Mouse (Mus musculus) MN1 (cell line): Measurements from ENCODE around the gene Extl2.
A peak's percentile ranks its signal among the peaks of the same experiment; 100 is the strongest.

Experiments used
- DNase-seq: peaks from one replicate; pipeline ENCODE4 v3.0.0-alpha.2; 2016; ENCODE audit warnings: low spot score

Extl2 gene

DNA sequence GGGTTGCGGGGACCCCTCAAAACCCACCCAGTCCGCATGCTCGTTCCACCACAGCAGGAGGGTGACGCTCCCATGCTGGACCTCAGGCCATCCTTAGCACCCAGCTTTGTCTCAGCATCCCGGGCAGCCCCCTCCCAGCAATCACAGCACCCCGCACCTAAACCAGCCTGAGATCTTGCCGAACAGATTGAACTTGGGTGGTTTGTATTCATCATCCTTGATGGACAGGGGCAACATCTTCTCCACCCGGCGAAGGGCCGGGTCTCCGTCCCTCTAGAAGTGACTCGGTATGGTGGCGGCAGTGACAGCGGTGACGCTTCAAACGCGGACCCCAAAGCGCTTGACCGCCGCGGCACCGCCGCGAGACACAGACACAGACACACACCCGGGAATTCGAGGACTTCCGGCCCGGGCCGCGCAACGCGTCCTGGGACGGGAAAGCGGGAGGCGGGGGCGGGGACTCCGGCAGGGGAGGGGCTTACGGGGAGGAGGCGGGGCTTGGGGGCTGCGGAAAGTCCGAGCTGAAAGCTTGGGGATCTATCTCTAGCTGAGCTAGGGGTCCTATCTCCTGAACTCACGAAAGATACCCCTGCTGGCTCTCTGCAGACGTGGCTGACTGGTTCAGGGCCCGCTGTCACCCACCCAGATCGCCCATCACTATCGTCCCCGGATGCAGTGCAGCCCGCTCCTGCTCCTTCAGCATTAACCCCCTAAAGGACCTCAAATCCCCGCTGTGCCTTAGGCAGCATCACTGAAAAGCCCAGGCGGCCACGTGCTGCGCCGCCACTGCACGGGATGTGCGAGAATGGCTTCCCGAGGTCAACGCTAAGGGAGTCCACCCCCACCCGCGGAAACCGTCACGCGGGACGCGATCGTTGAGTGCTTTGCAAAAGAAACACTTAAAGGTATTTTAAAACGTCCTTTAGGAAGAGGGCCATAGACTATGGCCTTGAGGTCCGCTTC lies at the start of gene Extl2, which contains the start of gene Slc30a7:
TSS of gene Extl2 (plus strand) at position 485 of the 963 bp plus-strand sequence.
TSS of gene Slc30a7 (minus strand) at position 429 of the 963 bp plus-strand sequence.
- peak; percentile 84 for DNase-seq

DNA sequence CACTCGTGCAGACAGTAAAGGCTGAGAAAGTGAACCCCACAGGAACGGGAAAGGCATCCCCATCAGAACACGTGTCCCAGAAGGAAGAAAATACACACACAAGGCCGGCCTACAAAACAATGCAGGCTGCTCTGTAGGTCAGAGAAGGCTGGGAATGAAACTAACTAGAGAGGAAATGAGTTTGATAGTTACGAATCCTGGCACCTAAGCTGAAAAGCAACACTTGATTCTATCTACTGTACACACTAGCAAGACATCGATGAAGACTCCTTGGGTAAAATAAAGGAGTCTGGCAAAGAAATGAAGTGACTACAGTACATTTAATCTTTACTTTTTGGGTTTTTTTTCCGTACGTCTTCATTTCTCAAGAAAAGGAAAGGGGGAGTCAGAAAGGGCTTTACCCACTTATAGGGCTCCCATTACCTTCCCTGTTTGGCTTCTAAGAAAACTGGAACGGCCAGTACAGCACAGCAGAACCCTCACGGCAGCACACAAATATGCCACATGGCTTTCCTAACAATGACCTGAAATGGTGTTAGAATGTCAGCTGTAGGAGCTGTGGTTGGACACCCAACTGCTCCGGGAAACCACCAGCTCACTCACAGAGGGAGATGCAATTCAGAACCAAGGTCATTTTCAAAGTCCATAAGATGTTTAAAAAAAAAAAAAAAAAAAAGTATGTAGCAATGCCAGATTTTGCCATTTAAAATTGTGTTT lies 45.8 kb upstream of the Extl2 start:
- DNase-seq, result no peak

DNA sequence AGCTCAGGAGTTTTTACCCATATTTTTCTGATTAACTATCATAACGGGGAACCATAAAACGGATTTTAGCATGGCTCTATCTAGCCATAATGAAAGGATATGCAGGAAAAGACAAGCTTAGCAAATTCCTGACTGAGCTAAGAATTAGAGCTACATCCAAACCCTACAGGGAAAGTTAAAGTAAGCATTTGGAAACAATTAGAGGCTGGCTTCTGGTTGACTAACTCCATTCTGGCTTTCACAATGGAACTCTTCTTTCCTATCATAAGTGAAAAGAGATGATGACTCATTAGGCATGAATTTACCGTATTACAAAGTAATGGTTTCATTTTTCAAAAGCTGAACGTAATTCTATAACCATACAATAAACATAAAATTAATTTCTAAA lies 45.2 kb upstream of the Extl2 start:
- no peak for DNase-seq

DNA sequence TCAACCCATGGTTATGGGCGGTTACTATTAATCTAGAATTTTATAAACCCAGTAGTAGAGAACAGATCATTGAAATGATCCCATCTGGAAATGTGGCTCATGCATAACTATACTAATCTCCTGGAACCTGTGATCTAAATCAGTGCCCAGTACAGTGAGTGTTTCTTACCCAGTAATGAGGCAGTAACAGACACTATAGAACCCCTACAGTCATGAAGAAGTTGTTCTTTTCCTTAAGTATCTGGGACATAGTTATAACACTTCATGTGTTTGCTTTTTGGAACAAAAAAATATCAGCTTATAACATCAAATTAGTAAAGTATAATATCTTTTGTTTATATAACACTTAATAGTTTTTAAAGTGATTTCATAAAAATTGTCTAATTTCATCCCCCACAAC lies 43.7 kb upstream of the Extl2 start:
- no peak for DNase-seq

DNA sequence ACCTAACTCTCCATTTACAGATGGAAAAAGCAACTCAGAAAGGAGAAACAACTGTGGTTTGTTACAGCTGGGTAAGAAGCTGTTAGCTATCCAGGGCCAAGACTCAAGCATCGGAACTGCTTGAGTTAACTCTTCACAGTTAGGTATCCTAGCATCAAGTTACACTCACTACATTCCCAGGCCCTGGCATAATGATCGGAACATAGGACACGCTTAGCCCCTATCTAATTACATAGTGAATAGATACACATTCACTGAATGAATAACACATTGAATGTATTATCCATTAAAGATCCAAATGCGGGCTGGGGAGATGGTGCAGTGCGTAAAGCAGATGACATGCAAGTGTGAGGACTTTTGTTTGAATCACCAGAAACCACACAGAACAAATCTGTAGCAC lies 43.2 kb upstream of the Extl2 start:
- no peak for DNase-seq

DNA sequence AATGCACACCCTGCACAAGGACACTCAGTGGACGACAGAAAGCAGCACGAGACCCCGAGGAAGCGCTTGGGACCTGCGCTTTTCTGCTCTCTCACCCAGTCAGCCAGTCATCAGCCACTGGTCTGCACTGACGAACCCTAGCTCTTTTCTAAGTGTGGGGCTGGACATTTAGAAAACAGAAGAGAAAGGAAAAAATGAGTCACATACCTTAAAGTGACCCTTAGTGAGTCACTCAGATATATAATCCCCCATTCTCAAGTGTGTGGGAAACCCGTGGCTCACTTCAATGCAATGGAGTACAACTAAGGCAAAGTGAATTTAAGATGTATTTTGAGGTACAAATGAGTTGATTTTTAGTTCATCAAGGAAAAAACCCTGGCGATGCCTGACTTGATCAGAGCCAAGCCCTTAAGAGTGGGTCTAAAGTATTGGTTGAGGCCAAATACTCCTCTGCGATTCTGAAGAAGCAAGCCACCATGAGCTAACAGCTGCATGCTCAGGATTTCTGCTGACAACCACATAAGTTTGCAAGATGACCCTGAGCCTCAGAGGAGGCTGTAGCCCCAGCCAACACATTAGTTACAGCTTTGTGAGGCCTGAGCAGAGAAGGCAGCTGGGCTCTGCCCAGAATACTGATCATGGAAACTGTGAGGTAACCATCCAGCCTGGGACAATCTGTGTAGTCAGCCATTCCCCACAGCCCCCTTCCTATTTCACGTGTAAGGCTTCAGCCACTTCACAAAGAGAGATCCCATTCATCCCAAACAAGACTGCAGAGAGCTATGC lies 38.3 kb upstream of the Extl2 start:
- DNase-seq, result no peak

DNA sequence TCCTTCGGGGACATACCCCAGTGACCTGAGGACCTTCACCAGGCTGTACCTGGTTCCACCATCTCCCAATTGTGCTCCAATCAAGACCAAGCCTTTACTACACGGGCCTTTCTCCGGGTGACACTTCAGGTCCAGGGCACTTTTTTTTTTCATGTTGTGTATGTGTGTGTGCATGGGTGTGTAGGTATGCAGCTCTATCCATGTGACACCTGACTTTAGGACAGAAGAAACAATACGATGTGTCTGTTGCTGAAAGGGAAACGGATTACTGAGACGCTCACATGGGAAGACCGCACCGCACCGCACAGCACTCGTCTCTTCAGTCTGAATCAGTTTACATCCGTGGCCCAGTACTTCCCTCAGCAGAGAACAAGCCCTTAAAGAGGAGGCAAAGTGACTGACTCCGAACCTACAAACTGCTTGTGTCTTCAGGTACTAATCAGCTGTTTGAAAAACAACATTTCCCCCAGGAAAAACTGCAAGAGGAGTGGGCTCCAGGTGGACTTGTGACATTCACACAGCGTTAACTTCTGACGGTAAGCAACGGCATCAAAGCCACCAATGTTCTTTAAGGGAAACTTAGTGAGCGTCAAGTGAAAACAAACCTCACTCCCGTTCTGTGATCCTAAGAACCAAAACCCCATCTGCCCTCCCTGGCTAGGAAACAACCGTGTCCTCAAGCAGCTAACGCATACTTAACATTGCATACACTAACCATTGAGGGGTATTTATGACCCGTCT lies 36.0 kb upstream of the Extl2 start:
- DNase-seq, result no peak

DNA sequence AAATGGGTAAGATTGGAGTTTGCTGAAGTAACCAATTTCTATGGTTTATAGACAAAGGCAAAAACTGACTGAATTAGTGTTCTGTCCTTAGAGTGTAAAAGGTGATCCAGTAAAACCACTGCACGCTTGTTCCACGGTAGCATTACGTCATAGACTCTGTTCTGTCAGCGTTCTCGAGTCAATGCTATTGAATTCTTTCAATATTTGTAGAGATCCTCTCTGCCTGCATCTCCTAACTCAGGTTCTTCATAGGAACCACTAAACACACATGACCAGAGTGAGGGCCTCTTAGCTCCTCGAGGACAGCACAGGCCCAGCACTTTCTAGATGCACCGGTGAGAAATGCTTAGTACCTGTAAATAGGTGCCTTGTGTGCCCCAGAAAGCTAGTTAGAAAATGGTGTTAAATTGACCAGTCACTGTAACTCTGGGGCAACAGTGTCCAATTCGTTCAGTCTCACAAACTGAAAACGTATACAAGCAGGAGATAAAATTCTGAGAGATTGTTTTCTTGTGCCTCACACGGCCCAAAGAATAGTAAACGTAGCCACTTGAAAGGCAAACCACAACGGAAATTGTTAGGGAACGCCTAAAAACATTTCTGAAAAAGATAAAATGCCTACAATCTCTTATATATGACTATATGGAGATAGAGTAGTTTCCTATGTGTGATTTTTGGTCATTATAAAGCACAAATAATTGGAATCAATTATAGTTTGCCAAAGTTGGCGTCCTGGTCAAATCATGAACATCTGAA lies 35.2 kb upstream of the Extl2 start:
- DNase-seq, result no peak

DNA sequence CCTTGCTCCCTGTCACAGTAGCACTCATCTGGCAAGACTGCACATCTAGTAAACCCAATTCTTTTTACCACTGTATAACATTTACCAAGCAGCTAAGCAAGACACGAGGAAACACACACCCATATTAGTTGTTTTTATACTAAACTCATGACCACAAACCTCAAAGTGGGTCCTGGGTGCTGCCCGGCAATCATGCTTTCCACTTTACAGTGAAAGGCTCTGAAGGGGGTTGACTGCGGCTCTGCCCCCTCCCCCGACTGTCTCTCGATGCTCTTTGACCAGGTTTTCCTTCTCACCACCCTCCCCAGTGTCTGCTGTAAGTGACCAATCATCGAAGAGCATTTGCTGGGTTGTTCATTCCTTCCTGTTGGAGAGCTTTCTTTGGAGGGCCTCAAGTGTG lies 33.0 kb upstream of the Extl2 start:
- no peak for DNase-seq

DNA sequence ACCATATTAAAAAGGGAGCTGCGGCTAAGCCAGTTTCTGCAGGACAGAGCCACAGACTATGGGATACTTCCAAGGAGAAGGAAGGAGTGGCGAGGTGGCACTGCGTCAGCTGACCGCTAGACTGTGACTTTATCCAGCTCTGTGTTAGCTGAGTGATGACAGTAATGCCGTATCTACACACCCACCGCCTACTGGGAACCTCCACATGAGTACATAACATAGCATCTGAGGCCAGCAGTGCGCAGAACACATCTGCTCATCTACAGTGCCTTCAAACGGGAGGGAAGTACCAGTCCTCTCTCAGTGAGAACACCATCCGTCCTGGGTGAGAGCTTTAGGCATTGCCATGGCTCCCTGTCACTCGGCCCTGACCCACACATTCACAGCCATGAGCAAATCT lies 32.3 kb upstream of the Extl2 start:
- DNase-seq, result no peak

DNA sequence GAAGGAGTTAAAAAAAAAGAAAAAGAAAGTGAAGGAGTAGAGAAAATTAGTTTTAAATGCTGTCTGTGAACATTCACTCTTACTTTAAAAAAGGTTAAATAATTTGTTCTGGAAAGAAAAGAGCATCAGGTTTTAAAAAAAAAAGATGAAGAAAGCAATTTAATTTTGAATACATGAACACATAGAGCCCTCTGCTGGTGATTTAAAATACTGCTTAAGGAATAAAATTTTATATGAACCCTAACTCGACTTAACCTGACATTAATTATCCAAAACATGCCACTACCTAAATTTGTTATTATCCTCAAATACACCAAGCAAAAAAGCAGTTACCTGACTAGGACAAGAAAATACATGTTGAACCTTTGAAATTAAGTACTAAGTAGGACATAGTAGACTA lies 28.3 kb upstream of the Extl2 start:
- peak; percentile 50 for DNase-seq

DNA sequence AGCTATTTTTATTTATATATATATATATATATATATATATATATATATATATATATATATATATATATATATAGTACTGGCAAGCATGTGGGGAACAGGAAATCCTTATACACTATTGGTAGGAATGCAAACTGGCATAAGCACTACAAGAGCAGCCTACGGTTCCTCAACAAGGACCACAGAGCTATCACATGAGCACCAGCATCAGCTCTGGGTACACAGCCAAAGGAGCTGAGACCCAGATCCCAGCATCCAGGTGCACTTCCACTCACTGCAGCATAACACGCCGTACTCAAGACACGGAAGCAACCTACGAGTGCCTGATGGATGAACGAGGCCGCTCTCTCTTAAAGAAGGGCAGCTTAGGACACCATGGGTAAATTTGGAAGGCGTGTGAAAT lies 24.0 kb upstream of the Extl2 start:
- no peak for DNase-seq

DNA sequence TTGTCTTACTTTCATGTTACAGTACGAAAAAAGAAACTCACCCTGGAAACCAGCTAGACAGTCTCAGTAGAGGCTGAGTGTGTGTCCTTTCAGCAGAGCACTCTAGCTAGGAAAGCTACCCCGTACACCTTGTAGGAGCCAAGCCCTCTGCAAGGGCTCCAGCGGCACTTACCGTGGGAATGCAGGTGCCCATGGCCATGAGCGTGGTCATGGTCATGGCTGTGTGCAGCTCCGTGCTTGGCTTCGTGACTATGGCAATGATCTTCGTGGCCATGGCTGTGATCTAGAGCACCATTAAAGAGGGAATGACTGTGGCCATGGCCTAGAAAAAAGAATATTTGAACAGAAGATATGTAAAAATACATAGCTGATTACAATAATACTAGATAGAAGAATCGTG lies 22.6 kb upstream of the Extl2 start:
- DNase-seq, result no peak

DNA sequence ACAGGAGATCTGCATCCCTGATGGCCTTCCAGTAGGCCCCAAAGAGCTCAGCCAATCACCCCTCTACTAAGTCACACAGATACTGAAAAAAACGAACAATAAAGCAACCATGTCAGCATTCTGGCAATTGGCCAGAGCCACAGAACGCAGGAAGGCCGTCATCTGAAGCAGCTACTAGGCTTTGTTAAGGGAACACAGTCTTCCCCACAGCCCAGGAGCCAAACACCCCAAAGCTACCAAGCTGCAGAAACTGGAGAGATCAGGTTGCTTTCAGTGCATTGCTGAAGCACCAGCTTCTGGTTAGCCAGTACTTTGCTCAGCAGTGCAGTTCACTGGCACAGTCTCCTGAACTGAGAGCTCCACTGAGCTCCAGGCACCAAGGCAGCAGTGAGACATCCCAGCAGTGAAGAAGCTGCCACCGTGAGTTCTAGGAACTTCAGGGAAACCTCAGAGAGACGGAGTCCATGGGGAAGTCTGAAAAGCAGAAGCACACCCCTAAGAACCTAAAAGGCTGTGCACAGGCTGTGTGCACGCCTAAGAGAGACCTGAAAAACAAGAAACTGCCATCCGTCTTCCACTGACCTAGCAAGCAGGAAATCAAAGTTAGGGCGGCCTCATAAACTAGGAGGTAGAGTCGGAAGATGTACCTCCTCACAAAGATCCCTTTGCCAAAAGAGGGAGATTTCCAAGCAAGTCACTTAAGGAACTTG lies 21.9 kb upstream of the Extl2 start:
- DNase-seq, result no peak

DNA sequence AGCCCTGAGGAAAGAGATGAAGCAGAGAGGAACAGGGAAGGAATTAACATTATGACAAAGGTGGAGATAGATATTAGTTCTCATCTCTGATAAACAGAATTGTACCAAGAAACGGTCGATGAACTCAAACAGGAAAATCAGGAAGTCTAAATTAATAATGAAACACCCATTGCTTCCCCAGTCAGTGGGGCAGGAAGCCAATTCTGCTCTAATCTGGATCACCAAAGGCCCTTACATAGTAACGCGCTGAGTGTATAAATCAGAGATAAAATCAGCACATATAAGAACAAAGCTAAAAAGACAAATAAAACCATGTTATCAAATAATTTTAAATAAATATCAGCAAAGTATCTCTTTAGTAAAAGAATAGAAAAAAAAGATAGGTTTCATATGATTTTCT lies 15.2 kb upstream of the Extl2 start:
- no peak for DNase-seq

DNA sequence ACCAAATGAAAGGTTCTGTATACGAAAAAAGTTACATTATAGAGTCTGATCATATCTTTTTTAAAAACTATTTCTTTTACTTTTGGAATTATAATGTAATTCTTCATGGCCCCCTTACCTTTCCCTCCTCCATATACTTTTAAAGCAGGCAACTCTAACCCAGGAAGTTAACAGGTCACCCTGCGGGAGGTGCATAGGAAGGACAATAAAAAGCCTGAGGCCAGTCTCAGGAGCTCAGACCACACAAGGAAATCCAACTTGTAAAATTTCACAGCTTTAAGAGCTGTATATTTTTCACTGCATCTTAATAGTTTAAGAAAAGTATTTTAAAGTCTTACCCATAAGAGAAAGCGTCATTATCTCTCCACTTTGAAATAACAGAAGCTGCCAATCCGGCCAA lies 14.7 kb upstream of the Extl2 start:
- DNase-seq, result no peak

DNA sequence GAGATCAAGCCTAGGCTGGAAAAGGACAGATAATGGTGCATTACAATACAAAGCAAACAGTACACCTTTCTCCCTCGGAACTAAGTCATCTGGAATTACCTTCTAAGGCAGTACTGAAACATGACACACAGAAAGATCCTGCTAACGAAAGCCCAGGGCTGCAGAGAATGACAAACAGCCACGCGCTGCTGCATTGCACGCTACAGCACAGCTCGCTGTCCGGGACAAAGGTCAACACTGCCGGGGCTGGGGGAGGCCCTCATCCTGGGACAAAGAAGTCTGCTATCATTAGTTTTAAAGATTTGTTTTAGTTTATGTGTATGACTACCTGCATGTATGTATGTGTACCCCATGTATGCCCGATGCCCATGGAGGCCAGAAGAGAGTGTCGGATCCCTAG lies 14.2 kb upstream of the Extl2 start:
- no peak for DNase-seq

DNA sequence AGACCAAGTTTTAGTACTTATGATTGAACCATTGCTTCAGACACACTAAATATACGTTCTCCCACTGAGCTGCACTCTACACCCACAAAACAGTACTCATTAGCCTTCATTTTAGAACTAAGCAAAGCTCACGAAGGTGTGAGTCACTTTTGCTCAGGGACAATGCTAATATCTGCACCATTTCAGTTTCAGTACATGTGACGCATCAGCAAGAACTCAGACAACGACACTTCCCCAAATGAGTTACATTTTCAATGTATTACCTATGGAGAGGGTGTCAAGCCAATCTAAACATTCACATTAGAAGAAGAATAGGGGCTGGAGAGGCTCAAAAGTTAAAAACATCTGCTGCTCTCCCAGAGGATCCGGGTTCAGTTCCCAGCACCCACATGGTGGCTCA lies 10.3 kb upstream of the Extl2 start:
- DNase-seq, result no peak

DNA sequence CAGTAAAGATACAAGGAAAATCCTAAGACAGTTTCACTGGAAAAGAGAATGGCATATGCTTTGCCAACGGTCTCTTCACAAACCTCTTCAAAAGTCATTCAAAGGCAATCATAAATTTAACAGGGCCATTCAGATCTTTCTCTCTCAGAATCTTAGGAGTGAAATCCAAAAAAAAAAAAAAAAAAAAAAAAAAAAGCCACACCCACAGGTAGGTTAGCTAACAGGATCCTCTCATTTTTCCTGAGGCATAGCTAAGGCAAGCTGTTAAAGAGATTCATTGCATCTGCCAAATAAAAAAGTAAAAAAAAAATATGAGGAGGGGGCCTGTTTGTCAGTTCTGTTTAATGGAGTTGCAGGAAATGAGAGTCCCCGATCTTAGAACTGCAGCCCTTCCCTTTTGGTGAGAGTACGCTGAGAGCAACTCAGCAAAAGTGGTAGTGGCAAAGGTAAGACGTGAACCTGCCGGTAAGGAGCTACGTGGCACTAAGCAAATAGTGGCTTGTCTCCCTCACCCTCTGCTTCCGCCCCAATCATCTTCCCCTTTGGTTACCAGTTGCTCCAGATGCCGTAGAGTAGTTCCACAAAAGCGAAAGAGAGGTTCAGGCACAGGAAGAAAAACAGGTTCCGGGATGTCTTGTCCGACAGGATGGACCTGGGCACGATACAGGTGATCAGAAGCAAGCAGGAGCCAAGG lies 831 bp upstream of the Extl2 start:
- peak; percentile 44 for DNase-seq

DNA sequence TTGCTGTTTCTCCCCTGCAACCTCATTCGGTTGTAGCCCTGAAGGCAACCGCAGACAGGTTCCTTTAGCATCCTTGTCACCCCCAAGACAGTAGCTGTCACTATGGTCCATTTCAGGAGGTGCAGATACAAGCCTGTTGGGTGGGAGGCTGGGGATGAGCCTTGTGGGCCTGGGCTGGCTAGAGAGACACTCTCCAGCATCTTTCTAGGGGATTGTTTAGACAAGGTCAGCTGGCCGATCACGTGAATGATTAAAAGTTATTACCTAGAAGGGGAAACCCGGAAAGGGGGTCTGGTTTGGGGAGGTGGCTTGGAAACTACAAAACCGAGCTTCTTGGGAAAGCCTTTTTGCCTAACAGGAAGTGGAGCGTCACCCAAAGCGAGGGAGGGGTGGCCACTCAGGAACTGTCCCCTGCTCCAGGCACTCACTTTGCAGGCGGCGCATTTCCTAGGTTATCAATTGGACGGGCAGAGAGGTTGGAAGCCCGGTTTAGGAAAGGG lies 729 bp downstream of the Extl2 start:
- DNase-seq, result peak; percentile 77
